ENCODE assay signal across 7 mouse cellular contexts in genomic region chr8:126594481-126595000, GRCm38 (mm10). TPM values are rescaled to one million over a fixed set of nuclear protein-coding genes. Genes with fewer than 3 reads are reported as not detected.
DNase-seq lines count a peak whose midpoint lies in the region; ATAC-seq lines count a peak whose summit lies in the region.

No protein-coding gene starts in this region.

- peak overlapping the region; percentile 98 for H3K27ac ChIP-seq in embryonic facial prominence, embryonic 11.5 days (replicated peaks; ENCODE audit: low read depth, low read length)
- peak overlapping the region; percentile 100 for H3K27ac ChIP-seq in limb, embryonic 11.5 days (replicated peaks; ENCODE audit: low read depth, low read length)
- peak overlapping the region; percentile 99 for H3K27ac ChIP-seq in midbrain, embryonic 14.5 days (replicated peaks; ENCODE audit: low read depth, low read length)

- H3K36me3 ChIP-seq in embryonic facial prominence, embryonic 11.5 days (replicated peaks; ENCODE audit: control insufficient read depth, insufficient read depth, low read depth, low read length) = no peaks in the 10 kb centered on the region
- peaks cover 5% of the 10 kb centered on the region for H3K36me3 ChIP-seq in limb, embryonic 11.5 days (ENCODE audit: control insufficient read depth, insufficient read depth, low read length)
- peaks cover 14% of the 10 kb centered on the region; the same call in 1 of the 2 replicates for H3K36me3 ChIP-seq in midbrain, embryonic 14.5 days (ENCODE audit: control insufficient read depth, insufficient read depth, low read length)

- peak overlapping the region; percentile 93 for H3K4me2 ChIP-seq in embryonic facial prominence, embryonic 11.5 days (ENCODE audit: low read depth, low read length)
- H3K4me2 ChIP-seq in limb, embryonic 11.5 days (ENCODE audit: low read depth, severe bottlenecking) = peak overlapping the region; percentile 99
- H3K4me2 ChIP-seq in midbrain, embryonic 14.5 days (ENCODE audit: low read length) = peak overlapping the region; percentile 100

- DNase-seq in adrenal gland, postnatal 14 days = peak; percentile 99
- DNase-seq in embryonic facial prominence, embryonic 11.5 days (ENCODE audit: low spot score) = peak; percentile 99
- peak; percentile 100 for DNase-seq in kidney, adult 11 months
- DNase-seq in limb, embryonic 11.5 days (ENCODE audit: low spot score) = peak; percentile 97
- peak; percentile 99 for DNase-seq in midbrain, embryonic 14.5 days
- peak; percentile 89 to 94 for DNase-seq in spleen, adult 18-20 months

- peak; percentile 91 for ATAC-seq in embryonic facial prominence, embryonic 11.5 days (replicated peaks; ENCODE audit: insufficient number of reproducible peaks, low FRiP score, low TSS enrichment, low read depth)
- ATAC-seq in granulocyte monocyte progenitor cell, adult 5-6 weeks (replicated peaks; ENCODE audit: poor library complexity, severe bottlenecking) = peak; percentile 33
- peak; percentile 91 for ATAC-seq in limb, embryonic 11.5 days (ENCODE audit: insufficient number of reproducible peaks, low FRiP score, low TSS enrichment, low read depth)
- ATAC-seq in midbrain, embryonic 14.5 days (ENCODE audit: low FRiP score, low TSS enrichment) = peak; percentile 87

- H3K9me3 ChIP-seq in embryonic facial prominence, embryonic 11.5 days (replicated peaks; ENCODE audit: control insufficient read depth, low read length) = no peaks in the 10 kb centered on the region
- H3K9me3 ChIP-seq in limb, embryonic 11.5 days (ENCODE audit: control insufficient read depth, low read length) = no peaks in the 10 kb centered on the region
- H3K9me3 ChIP-seq in midbrain, embryonic 14.5 days (ENCODE audit: control insufficient read depth, low read length) = no peaks in the 10 kb centered on the region

- no peaks in the 10 kb centered on the region for H3K27me3 ChIP-seq in embryonic facial prominence, embryonic 11.5 days (ENCODE audit: control insufficient read depth, insufficient read depth, low read length)
- H3K27me3 ChIP-seq in limb, embryonic 11.5 days (ENCODE audit: control insufficient read depth, insufficient read depth, low read length) = no peaks in the 10 kb centered on the region
- H3K27me3 ChIP-seq in midbrain, embryonic 14.5 days (ENCODE audit: control insufficient read depth, insufficient read depth, low read length) = no peaks in the 10 kb centered on the region

- peaks cover 10% of the 10 kb centered on the region for H3K4me1 ChIP-seq in embryonic facial prominence, embryonic 11.5 days (ENCODE audit: control insufficient read depth, insufficient read depth, low read length)
- peaks cover 35% of the 10 kb centered on the region for H3K4me1 ChIP-seq in limb, embryonic 11.5 days (ENCODE audit: control insufficient read depth, insufficient read depth, low read length)
- peaks cover 40% of the 10 kb centered on the region for H3K4me1 ChIP-seq in midbrain, embryonic 14.5 days (ENCODE audit: control insufficient read depth, insufficient read depth, low read length)

- H3K9ac ChIP-seq in embryonic facial prominence, embryonic 11.5 days (replicated peaks; ENCODE audit: low read length) = peak overlapping the region; percentile 100
- H3K9ac ChIP-seq in limb, embryonic 11.5 days (ENCODE audit: low read length) = peak overlapping the region; percentile 99
- H3K9ac ChIP-seq in midbrain, embryonic 14.5 days (replicated peaks; ENCODE audit: low read length) = peak overlapping the region; percentile 99

- H3K4me3 ChIP-seq in embryonic facial prominence, embryonic 11.5 days (ENCODE audit: low read depth, low read length) = peak overlapping the region; percentile 100
- H3K4me3 ChIP-seq in limb, embryonic 11.5 days (ENCODE audit: low read depth, low read length) = peak overlapping the region; percentile 99
- H3K4me3 ChIP-seq in midbrain, embryonic 14.5 days (replicated peaks; ENCODE audit: low read depth, low read length) = peak overlapping the region; percentile 48

- WGBS in embryonic facial prominence, embryonic 11.5 days = under 1% methylated on average over 48 of the region's 48 CpGs
- WGBS in limb, embryonic 11.5 days = under 1% methylated on average over 48 of the region's 48 CpGs
- under 1% methylated on average over 48 of the region's 48 CpGs for WGBS in midbrain, embryonic 14.5 days

RNA-seq across cellular contexts. Expression of gene Irf2bp2, which starts 0.8 kb away (rescaled TPM):
- total RNA-seq in adrenal gland, postnatal 14 days (2021) = 97.2 and 105 TPM in 2 replicates
- polyA plus RNA-seq in embryonic facial prominence, embryonic 11.5 days (2014; fragmentation: Nextera tagmentation; extraction: Ambion mirVana) = 6.5 and 6.9 TPM in 2 replicates
- total RNA-seq in granulocyte monocyte progenitor cell, adult 5-6 weeks (2014; fragmentation: Nextera tagmentation) = 112 and 113 TPM in 2 replicates
- 97.9 and 112 TPM in 2 replicates for total RNA-seq in granulocyte monocyte progenitor cell, adult 5-6 weeks (2017)
- 4.9 and 5.6 TPM in 2 replicates for polyA plus RNA-seq in limb, embryonic 11.5 days (2014; fragmentation: Nextera tagmentation; extraction: Ambion mirVana)
- polyA plus RNA-seq in midbrain, embryonic 14.5 days (2014; fragmentation: Nextera tagmentation; extraction: Ambion mirVana) = 7.8 and 9.8 TPM in 2 replicates

Comparison
In these comparisons a context has a peak if more than half of its experiments do, and no peak if none do; other contexts are left out.
1. Peak in every context shown above with its lines: DNase-seq, ATAC-seq, H3K4me3 ChIP-seq and H3K27ac ChIP-seq.
2. ATAC-seq: peak in every context shown above with its lines; median percentile 91 in embryonic facial prominence, embryonic 11.5 days; 91 in limb, embryonic 11.5 days; 87 in midbrain, embryonic 14.5 days; 33 in granulocyte monocyte progenitor cell, adult 5-6 weeks.
3. H3K4me3 ChIP-seq: peak in every context shown above with its lines; median percentile 100 in embryonic facial prominence, embryonic 11.5 days; 99 in limb, embryonic 11.5 days; 48 in midbrain, embryonic 14.5 days.